Mouse (Mus musculus): ENCODE data around the gene Sytl3.

The Sytl3 gene

DNA sequence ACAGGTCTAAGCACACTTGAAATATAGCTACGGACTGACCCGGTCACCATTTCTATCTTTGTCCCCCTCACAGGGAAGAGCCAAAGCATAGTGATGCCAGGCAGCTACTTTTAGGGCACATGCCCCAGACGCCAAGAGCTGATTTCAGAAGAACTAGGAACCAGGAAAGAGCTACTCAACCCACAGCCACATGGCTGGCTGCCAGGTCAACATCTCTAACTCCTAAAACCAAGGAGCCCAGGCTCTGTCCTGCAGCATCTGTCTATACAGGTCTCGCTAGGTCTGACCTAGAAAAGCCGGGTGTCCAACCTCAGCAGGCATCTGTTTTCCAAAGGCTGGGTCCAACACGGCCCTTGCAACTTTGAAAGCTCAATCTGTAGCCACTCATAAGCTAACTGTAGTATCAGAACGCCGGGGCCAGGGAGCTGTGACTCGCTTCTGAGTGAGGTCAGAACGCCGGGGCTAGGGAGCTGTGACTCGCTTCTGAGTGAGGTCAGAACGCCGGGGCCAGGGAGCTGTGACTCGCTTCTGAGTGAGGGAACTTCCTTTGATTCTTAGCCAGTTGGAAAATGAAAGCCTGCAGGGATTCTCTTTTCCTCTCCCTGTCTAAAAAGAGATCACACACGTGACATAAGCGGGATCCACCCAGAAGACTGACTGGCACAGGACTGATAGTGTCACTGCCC is 90.0 kb downstream of the Sytl3 start:
- peak; percentile 79 to 89 for DNase-seq (ENCODE audit: inconsistent age in 2 of 2, low spot score in 1 of 2)

DNA sequence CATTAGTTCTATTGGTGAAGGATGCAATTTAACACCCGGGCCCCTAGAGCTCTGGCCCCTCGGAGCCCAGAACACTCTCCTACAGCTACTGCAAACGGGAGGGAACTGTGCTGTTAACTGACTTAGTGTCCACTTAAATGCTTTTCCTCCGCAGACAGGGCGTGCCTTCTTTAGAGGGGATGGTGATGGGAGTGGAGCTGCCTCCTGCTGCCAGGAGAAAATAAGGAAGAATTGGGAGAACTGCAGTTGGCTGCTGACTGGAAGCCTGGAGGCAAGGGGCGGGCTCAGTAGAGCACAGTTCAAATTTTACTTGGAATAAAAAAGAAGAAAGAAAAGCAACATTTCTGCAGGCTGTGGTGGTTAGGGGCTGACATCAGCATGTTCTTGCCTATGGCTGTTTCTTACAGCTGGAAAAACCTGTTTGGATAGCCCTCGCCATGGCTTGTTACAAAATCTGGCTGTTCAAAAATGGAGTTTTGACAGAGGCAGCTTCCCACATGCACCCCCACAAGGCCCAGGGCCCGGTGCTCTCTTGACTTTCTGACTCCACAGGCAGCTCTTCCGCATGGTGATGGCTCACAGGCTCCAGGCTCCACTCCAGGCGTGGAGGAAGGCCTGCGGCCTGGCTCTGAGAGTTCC is 92.4 kb downstream of the Sytl3 start:
- no peak for DNase-seq (ENCODE audit: inconsistent age in 2 of 2, low spot score in 1 of 2)

DNA sequence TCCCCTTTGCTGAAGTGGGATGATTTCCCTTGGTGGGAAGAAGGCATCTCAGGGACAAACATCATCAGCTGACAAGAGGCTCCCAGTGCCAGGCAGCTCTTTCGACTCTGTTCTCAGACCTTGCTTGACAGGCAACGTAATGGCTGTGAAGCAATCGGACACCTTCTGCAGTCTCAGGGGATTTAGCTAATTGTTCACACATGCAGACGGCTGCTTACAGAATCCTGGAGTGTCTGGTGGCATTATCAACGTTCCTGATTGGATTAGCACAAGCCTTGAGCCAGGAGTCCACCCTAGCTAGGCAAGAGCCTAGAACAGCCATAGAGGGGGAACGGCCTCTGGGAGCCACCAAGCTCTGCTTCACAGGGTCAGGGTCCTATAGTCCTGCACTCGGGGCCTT is 93.5 kb downstream of the Sytl3 start:
- no peak for DNase-seq (ENCODE audit: inconsistent age in 2 of 2, low spot score in 1 of 2)

DNA sequence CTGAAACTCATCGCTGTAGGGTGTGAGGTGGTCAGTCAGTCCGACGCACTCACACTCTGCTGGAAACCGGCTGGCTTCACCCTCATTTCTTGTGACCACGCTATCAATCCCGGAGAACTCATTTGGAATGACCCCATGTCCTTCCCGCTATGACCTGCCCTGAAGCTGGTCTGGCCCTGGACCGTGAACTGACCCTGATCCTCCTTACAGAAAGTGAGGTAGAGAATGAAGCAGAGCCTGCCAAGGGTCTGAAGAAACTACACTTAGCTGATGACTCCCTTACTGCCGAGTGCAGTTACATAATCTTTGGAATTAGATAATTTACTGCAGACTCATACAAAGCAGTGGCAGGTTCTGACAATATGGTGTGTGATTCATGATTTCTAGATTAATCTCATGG is 96.3 kb downstream of the Sytl3 start:
- peak; percentile 48 to 83 for DNase-seq (ENCODE audit: inconsistent age in 2 of 2, low spot score in 1 of 2)

DNA sequence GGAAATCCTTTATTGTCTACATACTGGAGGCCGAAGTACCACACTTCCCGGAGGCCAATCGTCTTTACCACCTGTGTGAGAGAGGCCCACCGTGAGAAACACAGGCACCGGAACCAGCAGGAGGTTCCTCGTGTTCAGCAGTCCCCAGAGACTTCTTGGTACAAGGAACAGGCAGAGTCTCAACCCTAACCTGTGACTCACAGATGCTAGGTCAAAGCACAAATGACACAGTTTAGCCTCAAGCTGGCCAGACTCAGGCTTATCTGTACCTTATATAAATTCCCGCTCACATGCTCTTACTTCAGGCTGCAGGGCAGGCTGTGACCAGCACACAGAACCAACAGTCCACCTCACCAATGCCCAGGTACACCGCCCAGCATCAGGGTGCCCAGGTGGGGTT is 97.0 kb downstream of the Sytl3 start:
- peak; percentile 55 to 72 for DNase-seq (ENCODE audit: inconsistent age in 2 of 2, low spot score in 1 of 2)

DNA sequence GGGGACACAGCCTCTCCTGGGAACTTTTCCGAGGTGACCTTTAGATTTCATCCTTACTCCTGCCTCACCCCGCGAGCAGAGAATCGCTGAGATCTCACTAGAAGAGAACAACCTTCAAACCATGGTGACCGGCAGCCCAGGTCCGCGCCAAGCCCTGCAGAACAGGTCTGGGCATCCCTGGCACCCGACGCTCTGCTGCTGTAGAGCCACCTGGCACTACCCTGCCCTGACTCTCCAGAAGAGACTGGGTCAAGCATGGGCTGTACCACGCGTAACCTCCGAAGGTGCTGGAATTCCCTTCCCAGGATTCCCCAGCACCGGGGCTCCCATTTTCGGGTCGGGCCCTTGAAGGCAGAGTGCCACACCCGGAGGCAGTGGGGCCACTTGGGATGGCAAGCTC is 99.0 kb downstream of the Sytl3 start:
- no peak for DNase-seq (ENCODE audit: inconsistent age in 2 of 2, low spot score in 1 of 2)

DNA sequence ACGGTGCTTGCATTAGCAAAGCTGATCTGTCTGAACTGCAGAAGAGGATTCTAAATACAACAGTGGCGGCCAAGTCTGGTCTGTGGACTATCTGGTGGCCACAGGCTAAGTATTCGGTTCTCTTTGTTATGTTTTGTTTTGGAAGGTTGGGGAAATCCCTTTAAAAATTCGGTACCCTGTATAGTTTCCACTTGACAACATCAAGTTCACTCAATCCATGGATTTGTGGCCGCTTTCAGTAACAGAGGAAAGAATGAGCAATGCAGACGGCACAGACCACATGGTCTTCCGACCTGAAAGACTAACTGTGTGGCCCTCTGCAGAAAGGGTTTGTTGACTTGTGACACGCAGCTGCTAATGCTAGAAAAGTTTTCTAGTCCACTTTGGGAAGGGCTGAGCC is 100.0 kb downstream of the Sytl3 start:
- DNase-seq (ENCODE audit: inconsistent age in 2 of 2, low spot score in 1 of 2) = no peak

DNA sequence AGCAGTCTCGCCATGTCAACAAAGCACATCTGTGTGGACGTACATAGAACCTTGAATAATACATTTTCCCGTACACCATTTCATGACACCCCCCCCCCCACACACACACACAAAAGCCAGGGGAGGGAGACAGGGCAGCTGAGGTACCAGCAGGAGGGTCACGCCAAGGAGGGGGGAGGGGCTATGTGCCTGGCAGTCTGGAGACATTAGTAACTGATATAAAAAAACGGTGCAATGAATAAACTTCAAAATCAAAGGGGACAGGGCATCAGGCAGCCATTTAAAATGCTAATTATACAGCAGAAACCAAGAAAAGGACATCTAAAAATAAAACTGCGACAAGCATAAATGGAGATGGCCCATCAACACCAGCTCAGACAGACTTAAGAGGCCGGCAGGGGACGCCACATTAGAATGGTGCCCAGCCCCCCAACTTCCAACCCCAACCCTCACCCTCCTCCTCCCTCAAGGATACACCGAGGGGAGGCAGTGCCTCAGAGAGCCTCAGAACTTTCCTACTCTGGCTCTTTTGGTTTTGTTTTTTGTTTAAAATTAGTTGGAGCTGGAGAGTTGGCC is 100.9 kb downstream of the Sytl3 start:
- DNase-seq (ENCODE audit: inconsistent age in 2 of 2, low spot score in 1 of 2) = no peak

DNA sequence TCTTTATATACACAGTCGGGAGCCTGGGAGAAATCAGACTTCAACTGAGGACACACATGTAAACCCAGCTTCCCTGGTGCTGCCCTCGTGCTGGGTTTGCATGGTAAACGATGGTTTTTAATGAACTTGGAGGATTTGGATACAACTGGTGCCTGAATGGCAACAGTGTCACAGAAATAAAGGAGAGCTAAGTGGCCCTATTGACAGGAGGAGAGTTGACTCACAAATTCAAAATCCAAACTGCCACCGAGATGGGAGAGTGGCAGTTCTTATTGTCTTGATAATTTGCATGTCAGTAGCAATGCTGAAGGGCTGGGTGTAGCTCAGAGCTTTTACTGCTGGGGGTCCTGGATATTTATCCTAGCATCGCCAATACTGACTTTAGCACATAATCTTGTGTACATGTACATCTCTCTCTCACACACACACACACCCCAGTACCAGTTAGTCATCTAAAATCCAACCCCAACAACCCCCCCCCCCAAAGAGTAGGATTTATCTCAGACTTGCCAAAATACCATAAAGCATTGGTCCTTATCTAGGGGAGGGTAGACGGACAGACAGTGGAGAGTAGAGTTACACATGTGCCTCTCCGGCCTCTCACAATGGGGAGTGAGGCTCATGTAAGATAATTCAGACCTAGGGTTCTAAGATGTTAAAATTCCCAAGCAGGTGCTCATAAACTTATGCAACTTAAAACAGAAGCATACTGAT is 104.8 kb downstream of the Sytl3 start:
- DNase-seq (ENCODE audit: inconsistent age in 2 of 2, low spot score in 1 of 2) = no peak

DNA sequence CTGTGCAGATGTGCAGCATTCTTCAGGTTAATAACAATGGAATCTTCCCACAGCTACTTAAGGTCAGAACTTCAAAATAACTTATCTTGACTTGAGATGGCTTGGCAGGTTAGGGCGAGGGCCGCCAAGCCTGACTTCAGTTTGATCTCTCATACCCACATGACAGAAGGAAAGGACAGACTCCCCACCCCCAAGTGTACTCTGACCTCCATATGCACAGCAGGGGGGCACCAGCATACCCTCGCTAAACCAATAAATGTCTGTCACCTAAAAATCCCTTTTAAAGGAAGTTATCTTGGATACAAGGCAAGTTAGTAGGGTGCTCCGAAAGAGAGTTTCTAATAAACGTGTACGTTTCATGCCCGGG is 105.3 kb downstream of the Sytl3 start:
- no peak for DNase-seq (ENCODE audit: inconsistent age in 2 of 2, low spot score in 1 of 2)

DNA sequence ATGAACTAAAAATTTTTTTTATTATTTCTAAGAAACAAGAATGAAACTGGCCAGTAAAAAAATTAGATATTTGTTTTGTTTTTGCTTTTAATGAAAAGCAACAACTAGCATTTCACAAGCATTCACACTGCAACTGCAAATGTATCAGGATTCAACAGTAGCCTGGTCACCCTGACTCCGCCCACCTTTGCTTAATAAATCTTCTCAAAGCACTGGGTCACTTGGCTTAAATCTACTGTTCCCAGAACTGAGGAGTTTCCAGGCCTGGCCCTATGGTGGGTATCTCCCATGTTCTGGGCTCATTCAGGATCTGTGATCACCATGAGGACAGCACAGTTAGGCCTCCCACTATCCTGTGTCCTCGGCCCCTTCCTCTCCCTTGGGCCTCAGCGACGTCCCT is 105.8 kb downstream of the Sytl3 start:
- peak in 1 of 2 experiments; percentile 66 for DNase-seq (ENCODE audit: inconsistent age in 2 of 2, low spot score in 1 of 2)

DNA sequence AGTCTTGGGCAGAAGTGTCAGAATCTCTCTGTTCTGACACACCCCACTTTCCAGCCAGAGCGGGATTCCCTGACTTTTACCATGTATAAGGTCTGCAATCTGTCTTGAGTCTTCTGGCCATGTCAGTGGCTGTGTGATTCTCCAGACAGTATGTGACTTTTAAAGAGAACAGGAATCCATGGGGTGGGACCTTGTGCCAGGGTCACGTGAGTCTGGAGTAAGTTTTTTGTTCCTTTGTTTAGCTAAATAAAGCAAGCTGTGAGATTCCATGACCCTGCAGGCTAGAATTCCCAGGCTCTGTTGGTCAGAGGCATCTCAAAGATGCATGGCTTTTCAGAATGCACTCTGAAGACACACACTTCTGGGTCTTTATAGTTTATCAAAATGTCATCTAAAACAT is 107.0 kb downstream of the Sytl3 start:
- no peak for DNase-seq (ENCODE audit: inconsistent age in 2 of 2, low spot score in 1 of 2)

DNA sequence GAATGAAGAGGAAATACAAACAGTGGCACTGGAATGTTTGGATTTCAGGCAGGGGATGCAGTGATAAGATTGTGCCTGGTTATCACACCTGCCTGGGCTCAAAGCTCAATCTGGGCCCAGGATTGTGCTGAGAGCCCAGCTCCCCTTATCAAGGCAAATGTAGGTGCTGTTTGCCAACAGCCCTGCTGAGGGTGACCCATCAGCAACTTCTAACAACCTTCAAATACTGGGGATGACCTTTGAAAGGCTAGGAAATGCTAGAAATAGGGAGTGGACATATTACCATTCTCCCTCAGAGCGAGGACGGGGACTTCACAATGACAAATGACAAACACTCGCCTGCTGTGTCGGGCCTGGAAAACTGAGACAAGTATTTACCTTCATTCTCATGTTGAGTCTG is 107.9 kb downstream of the Sytl3 start:
- DNase-seq (ENCODE audit: inconsistent age in 2 of 2, low spot score in 1 of 2) = peak in 1 of 2 experiments; percentile 78

DNA sequence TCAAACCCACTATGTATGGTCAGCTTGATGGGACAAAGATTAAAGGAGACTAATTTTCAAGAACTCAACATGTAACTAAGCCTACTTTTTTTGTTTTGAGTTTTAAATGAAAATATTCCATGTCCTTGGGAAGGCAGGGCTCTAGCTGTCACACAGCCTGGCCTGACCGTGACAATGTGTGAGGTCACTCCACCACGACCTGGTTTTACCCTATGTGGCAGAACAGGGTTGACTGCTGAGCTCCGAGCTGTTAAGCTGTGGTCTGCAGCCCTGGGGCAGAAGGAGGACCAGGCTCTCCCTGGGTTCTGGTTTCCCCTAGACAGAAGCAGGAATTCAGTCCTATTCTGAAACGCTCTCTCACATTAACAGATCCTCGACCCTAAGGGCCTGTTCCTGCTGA is 108.9 kb downstream of the Sytl3 start:
- peak in 1 of 2 experiments; percentile 74 for DNase-seq (ENCODE audit: inconsistent age in 2 of 2, low spot score in 1 of 2)

DNA sequence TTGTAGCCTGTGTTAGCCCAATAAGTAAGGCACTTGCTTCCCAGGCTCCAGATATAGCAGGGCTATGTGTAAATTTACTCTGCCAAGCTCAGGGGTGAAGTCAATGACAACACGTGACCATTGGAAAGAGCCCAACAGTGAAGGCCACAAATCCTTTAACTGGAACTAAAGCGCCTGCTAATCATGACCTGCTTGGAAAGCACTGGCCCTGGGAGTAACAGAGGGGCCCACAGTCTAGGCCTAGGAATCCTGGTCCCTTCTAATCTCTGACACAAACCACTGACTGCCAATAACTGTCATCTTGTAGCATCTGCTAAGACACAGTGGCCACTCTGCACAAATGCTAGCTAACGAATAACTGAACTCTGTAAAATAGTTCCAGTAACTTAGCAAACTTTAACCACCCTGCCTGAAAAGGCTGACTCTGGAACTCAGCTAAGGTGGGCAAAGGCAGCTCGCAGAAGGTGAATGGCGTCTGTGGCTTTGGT is 109.5 kb downstream of the Sytl3 start:
- peak in 1 of 2 experiments; percentile 72 for DNase-seq (ENCODE audit: inconsistent age in 2 of 2, low spot score in 1 of 2)

DNA sequence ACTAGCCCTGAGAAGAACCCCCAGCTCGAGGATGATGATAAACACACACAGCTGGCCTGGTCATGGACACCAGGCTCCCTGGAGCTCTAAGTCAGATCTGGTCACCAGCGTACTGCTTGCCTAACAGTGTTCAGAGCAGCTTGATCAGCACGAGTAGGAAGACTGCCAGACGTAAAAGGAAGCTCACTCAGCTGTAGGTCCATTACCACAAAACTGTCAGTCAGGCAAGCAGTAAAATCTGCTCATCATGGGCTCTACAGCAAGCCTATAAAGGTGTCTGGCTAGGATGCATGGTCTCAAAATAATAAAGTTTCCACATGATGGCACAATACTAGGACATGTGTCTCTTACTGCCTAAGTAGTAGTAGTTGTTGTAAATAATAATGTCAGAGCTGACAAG is 110.7 kb downstream of the Sytl3 start:
- DNase-seq (ENCODE audit: inconsistent age in 2 of 2, low spot score in 1 of 2) = no peak

DNA sequence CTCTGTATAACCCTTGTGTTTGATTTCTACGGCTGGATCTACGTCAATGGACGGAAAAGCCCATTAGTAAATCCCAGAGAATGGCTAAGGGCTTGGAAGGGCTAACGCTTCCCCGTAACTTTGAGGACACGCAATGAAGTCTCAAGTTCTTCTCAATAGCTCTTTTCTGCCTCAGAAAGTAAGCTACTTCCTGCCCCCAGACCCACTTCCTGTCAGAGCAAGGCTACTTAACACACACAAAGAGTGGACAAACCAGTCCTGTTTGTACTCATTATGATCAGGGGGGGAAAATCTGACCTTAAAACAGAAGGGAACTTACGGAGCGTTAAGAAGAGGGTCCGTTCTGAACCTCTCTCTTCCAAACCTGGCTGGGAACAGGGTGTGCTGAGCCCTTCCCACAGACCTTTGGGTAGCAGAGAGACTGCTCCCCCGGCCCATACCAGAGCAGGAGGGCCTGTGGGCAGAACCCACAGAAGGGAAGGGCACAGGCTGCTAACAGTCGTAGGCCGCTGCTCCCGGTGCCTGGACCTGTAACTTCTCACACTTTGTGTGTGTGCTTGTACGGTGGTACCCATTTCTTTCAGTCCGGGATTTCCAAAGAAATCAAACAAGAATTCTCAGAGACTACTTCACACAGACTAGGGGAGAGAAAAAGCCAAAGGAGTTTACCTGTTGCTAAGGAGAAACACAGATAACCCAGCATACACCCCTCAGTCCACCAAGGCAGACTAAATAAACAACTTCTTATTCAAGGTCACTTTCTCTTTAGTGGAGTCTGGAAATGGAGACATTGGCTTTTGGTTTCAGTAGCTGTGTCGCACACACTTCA is 113.0 kb downstream of the Sytl3 start:
- no peak for DNase-seq (ENCODE audit: inconsistent age in 2 of 2, low spot score in 1 of 2)

DNA sequence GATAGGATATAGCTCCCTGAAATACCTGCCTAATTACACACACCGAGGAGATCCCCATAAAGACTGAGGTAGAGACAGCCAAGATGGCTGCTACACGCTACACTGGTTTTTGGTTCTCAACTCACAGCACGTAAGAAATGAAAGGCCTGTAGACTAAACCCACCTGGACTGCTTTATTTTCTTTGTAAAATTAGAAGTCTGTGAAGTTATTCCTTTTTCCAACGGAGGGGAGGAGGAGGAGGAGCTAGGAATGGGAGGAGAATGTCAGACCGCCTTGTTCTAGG is 113.5 kb downstream of the Sytl3 start:
- no peak for DNase-seq (ENCODE audit: inconsistent age in 2 of 2, low spot score in 1 of 2)

DNA sequence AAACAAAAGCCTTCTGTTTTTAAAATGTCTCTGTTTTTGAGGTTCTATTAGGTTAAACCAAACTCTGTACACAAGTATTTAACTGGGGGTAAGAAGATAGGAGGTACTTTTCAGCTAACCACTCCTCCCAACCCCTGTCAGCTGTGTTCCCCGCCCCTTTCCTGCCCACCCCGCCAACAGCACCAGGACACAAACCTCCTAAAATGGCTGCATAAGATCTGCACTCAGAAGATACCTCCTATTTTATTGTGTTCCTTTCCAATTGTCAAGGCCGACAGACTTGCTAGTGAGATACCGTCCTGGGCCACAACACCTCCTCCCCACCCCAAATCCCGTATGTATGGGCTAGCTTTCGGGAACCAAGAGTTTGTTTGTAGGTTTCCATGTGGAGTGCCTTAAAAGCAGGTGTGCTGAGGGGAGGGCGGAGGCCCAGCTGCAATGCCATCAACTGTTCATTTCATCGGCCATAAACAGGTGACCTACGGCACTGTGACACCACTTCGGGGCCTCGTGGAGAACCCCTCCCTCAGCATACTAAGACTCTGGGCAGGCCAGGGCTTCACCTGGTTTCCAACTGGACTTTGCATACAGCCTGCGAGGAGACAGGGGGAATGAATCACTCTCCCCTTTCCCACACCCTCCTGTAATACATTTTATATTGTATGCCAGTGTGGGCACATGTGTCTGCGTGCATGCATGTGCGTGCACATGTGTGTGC is 114.5 kb downstream of the Sytl3 start:
- DNase-seq (ENCODE audit: inconsistent age in 2 of 2, low spot score in 1 of 2) = no peak

DNA sequence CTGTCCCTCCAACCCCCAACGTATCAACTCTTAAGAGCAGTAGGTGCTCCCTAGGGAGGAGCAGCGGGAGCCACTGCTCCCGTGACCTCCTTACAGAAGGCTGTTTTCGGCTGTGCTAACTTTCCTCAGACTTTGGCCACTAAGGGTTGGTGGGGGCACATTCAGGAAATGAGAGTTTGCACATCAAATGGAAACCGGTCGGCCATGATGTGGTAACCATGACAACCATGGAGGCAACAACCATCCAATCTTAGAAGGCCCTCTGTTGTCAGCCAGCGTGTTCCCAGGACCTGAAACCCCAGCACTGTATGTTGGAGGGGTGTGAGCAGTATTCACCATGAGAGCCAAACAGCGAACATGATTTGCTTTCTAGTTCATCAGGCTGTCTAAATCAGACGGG is 116.3 kb downstream of the Sytl3 start:
- no peak for DNase-seq (ENCODE audit: inconsistent age in 2 of 2, low spot score in 1 of 2)

DNA sequence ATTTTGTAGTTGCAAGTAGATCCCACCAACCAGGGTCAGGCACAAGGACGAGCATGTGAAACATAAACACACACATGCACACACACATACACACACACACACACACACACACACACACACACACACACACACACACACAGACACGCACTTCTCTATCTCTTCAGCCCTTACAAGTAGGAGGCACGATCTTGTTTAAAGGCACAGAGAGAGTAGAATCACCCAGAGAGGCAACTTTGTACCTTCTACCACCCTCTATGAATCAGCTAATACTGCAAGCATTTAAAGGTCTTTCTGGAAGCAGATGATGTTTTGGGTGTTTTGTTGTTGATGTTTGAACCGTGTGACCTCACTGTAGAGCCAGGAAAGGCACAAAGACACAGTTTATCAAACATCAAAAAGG is 116.8 kb downstream of the Sytl3 start:
- no peak for DNase-seq (ENCODE audit: inconsistent age in 2 of 2, low spot score in 1 of 2)

All from adrenal gland, adult (tissue).